Mouse (Mus musculus) lung, postnatal 0 days (tissue): ENCODE data around the gene Bag6.

Source experiments
- CTCF ChIP-seq: IDR thresholded peaks from 2 replicates; pipeline ENCODE4 v1.5.1; 2016; ENCODE audit warnings: antibody characterized with exemption, mild to moderate bottlenecking
- EP300 ChIP-seq: IDR thresholded peaks from 2 replicates; pipeline ENCODE4 v1.6.1; 2016; ENCODE audit warnings: antibody characterized with exemption, mild to moderate bottlenecking, control low read depth

DNA sequence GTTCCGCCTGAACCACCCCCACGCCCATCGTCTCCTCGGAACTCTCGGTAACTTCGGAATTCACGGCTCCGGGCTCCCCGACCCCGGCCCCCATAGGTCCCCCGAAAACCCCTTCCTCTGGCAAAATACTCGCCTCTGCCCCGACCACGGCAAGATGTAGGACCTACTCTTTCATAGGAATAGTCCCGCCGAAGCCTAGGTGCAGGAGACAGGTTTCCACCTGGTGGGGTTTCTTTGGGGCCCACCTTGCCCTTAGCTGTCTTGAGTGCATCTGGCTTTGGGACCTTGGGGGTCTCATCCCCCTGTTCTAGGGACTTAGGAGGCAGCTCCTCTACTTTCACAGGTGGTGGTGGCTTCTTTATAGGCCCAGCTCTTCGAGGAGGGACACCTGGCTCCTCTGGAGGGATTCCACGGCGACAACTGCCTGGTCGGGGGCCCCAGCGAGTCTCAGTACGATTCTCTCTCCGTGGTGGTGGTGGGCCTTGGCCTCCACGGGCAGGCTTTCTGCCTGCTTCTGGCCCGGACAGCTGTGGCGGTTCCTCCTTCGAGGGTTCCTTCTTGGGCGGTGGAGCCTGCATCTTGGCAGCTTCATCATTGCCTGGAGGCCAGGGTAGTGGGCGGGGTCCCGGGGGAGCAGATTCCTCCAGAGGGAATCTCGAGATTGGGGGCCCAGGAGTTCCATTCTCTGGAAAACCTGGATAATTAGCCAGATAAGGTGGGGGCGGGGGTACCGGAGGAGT, 21.7 kb downstream of the Bag6 start:
- TF ChIP-seq CTCF (no peak), EP300 (no peak)
